Mouse (Mus musculus): Measurements from ENCODE around the gene Fancd2.
A peak's percentile ranks its signal among the peaks of the same experiment; 100 is the strongest.

Fancd2 gene

DNA sequence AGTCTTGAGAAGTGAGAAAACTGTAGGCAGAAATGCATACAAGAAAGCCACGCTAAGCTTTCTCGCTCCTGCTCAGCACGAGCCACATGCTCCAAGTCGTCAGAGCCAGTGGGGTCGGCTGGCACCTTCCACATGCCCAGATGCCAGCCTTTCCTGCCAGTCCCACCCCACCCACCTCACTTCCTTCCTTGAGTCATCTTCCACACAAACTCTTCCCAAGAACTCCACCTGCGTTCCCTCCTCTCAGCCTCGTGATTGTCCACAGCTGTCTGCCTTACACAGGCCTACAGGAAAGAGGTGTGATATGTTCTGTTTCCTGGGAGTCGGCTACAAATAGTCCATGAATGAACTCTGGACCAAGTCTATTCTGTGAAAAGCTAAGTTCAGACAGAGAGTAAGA, 8.1 kb upstream of the Fancd2 start:
- DNase-seq (ENCODE audit: low read depth) = no peak

DNA sequence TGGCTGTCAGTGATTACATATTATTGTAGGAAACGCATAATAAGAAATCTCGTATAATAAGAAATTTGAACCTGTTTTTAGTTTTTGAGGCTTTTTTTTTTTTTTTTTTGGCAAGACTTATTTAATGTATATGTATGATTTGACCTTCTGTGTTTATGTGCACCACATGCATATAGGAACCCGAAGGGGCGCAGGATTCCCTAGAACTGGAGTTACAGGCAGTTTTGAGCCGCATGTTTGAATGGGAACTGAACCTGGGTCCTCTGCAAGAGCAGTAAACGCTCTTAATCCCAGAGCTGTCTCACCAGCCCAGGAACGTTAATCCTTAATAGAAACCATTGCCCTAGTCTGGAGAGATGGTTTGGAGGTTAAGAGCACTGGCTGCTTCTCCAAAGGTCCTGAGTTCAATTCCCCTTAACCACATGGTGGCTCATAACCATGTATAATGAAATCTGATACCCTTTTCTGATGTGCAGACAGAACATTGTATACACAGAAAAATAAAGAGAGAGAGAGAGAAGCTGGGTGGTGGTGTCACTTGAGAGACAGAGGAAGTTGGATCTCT, 440 bp downstream of the Fancd2 start:
- DNase-seq (ENCODE audit: low read depth) = peak; percentile 13

DNA sequence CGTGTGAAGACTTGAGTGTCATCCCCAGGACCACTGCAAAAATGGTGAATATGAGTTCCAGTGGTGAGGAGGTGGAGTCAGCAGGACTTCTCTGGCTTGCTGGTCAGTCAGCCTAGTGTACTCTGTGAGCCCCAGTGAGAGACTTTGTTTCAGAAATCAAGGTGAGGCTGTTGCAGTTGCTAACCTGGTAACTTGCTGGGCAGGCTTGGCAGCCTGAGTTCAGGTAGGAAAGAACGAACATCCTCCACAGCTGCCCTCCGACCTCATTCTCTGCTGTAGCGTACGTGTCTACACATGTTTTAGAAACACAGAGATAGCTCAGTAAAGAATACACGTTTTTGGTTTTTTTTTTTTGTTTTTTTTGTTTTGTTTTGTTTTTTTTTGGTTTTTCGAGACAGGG, 3.4 kb downstream of the Fancd2 start:
- DNase-seq (ENCODE audit: low read depth) = no peak

DNA sequence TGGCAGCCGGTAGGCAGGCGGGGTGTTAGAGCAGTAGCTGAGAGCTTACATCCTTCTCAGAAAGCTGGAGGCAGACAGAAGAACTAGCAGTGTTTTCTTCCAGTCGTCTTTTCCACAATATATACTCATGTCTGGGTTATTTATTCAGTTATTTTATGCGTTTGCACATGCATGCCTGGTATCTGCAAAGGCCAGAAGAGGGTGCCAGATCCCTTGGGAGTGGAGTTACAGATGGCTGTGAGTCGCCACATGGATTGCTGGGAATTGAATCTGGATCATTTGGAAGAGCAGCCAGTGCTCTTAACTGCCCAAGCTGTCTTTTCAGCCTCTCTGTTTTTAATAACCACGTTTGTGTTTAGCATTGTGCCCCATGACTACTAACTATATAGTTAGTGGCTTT, 10.1 kb downstream of the Fancd2 start:
- no peak for DNase-seq (ENCODE audit: low read depth)

DNA sequence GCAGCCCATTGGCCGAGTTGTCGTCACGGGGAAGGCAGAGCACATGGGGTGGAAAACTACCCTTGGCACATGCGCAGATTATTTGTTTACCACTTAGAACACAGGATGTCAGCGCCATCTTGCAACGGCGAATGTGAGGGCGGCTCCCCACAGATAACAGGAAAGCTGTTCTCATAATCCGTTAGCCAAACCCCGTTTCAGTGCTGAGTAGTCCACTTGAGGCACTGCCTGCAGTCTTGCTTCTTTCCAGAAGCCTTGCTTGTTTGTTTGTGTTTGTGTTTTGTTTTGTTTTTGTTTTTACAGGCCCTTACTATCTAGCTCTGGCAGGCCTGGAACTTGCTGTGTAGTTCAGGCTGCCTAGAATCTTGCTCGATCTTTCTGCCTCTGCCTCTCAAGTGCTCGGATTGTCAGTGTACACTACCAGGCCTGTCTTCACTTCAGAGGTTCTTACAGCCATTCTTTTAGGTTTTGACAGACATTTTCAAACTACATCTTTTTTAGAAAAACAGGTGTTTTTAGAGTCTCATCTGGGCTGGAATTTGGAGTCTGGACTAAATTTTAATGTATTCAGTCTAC, 12.5 kb downstream of the Fancd2 start:
- no peak for DNase-seq (ENCODE audit: low read depth)

DNA sequence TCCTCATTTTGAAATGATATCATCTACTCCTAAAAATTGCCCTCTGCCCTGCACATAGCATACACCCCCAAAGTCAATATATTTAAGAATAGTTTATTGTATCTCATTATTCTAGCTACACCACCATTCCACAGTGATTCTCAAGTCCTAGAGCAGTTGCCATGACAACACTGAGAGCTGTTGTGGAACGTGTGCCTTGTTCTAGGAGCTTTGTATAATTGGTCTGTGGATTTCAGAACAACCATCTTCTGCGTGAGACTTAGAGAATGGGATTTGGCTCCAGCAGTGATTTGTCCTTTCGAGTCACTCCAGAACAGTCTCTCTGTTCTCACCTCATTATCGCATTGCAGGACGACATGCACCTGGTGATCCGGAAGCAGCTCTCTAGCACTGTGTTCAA, 28.3 kb downstream of the Fancd2 start:
- DNase-seq (ENCODE audit: low read depth) = no peak

DNA sequence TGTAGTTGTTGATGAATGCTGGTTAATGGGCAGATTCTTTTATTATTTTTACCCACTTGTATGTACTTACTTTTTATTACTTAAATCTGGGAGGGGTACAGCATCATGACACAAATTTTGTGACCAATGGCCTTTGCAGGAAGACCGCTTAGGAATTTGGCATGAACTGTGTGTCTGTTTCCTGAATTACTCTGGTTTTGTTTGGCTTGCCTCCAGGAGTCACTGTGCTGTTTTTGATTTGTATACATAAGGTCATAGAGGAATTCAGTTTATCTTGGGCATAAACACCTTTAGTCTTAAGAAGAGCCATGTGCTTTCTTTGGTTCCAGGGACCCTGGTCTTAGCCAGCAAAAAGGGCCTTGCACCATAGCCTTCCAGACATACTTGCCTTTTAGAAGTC, 33.1 kb downstream of the Fancd2 start:
- DNase-seq (ENCODE audit: low read depth) = no peak

DNA sequence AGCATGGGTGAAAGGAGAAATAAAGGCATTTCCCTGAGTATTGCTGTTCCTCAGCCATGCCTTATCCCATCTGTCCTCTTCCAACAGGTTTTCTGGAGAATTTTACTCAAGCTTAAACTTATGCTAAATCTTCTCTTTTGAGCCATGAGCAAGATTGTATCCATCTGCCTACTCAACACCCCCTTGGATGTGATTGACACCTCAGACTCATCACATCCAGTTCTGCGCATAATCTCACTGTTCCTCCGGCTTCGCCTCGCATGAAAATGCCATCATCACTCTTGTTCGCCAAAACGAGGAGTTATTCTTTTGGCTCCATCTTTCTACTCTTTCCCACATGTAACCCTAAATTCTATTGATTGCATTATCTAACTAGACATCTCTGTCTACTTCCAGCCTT, 44.6 kb downstream of the Fancd2 start:
- no peak for DNase-seq (ENCODE audit: low read depth)

DNA sequence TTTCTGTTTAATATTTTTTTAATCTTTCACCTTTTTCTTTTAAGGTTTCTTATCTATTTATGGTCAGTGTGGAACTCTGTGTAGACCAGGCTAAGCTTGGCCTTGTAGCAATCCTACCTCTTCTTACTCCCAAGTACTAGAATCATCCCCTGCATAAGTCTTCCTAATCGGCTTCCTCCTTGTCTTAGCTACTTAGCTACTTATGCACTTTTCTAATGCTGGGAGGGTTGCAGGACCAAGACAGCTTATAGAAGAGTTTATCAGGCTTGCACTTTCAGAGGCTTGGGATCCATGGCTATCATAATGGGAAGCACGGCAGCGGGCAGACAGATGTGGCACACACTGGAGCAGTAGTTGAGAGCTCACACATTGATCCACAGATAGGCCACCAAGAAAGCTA, 47.8 kb downstream of the Fancd2 start:
- DNase-seq (ENCODE audit: low read depth) = no peak

DNA sequence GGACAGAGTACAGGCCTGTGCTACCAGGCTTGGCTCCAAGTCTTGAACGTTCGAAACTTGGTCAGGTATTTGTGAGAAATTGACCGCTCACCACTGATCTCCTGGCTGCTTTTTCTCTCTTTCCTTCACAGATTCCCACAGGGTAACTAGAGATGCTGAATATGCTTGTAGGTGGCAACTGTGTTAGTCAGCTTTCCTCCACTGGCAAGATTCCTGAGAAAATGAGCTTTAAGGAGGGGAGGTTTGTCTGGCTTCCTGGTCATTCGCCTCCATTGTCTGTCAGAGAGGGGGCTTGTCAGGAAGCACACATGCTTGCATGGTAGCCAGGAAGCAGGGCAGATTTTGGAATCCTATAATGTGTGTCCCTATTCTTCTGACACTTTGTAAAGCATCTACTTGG, 51.5 kb downstream of the Fancd2 start:
- DNase-seq (ENCODE audit: low read depth) = no peak

DNA sequence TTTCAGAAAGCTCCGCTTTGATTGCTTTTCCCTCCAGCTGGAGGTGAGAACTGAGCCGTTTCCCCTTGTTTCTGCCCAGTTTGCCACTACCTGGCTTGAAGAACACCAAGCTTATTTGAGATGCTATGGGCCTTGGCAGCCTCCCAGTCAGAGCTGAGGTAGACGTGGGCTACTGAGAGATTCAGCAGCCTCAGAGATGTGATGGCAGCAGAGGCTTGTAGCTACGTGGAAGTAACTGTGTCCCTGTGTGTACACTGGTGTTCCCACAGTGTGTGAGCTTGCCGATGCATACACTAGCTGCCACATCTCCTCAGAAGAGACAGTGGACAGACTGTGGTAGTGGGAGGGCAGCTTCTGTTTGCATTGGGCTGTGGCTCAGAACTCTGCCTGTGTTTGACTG, 53.6 kb downstream of the Fancd2 start:
- no peak for DNase-seq (ENCODE audit: low read depth)

DNA sequence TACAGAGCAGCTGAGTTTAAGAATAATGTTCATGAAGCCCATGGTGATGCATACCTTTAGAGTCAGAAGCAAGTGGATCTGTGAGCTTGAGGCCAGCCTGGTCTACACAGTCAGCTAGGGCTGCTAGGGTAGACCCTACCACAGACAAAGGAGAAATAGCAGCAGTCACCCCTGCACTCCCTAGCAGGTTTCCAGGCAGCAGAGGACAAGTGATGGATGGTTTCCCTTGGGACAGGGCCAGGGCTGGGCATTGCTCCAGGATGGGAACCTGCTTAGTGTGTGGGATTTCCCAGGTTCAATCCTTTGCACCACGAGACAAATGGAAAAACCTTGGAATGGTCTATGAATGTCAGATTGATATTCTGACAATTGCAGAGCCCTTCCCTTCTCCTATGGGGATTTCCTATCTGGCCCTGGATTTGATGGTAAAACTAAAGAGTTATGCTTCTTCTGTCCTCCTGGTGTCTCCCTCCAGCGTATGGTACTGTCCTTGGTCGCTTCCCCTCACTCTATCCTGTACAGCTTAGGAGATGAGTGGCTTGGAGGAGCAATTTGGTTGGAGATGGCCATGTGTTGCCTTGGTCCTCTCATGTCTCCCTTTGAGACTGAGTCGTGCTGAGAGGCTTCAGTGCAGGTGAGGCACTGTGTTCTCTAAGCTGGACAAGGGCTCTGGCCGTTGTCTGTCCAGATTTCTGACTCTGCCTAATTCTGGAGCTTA, 55.1 kb downstream of the Fancd2 start:
- DNase-seq (ENCODE audit: low read depth) = no peak

DNA sequence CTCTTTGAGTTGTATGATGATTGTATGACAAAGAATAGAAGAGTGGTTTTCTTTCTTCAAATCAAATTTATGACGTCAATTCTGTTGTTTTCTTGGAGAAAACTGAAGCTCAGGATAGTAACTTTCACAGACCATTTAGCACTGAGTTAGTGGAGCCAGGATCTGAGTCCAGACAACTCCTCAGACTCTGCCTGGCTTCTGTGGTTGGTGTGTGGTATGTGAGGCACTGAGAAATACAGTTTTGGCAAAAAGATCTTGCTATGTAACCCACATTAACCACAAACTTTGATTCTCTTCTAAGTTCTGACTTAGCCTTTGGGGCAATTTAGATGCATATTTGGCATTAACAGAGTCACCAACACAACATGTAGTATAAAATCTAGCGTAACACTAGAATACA, 61.2 kb downstream of the Fancd2 start:
- no peak for DNase-seq (ENCODE audit: low read depth)

DNA sequence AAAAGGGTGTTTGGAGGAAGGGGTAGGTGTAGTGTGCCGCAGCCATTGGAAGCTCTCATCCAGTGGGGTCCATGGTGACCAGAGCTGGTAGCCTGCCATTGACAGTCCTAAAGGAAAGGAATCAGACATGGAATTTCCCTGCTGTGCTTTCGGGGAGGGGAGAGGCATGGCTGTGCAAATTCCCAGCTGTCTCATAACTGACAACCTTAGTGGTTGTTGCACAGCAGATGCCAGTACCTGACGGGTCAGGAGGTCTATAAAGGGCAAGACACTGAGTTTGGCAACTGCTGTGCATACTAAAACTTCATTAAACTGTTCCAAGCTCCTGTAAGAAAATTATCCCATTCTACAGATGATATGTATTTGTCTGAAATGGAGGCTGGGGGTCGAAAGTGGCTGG, 66.5 kb downstream of the Fancd2 start:
- DNase-seq (ENCODE audit: low read depth) = no peak

DNA sequence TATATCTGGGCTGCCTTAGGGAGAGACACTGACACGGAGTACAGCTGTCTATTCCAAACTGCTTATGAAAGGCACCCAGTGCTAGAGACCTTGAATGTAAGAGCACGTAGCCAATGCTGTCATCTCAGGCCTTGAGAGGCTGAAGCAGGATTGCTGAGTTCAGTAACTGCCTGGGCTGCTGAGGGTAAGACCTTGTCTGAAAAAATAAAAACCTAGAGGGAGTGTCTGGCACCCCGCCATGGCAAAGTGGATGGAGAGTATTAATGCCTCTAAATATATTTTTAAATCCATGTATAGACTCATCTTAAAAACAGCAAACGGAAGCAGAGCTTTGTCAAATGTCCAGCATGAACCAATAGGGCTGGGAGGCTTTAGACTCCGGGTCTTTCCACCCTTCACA, 68.4 kb downstream of the Fancd2 start:
- DNase-seq (ENCODE audit: low read depth) = no peak

DNA sequence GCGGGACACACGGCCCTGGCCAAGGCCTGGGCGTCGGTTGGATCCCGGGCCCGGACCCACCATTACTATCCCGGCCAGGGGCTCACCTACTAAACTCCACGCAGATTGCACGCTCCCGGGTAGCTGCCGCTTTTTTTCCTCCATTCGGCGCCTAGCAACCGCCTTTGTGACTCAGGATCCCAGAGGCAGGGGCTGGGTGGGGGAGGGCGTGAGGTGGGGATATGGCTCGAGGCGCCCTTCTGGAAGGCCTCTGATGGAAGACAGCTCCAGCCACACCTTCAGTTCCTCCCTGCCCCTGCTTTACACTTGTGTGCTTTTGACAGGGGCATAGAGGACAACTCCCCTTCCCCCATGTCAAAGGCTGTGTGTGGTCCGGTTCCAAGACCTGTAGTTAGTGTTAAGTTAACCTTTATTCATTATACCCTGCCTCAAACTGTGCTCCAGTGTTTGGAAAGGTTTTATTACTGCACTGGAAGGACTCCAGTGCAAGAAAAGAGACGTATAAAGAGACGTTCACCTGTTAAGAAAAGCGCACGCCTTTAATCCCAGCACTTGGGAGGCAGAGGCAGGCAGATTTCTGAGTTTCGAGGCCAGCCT, 69.2 kb downstream of the Fancd2 start, which contains the start of gene Fancd2os:
Gene Fancd2os (minus strand): TSS at position 173 of the 597 bp plus-strand sequence.
- no peak for DNase-seq (ENCODE audit: low read depth)

DNA sequence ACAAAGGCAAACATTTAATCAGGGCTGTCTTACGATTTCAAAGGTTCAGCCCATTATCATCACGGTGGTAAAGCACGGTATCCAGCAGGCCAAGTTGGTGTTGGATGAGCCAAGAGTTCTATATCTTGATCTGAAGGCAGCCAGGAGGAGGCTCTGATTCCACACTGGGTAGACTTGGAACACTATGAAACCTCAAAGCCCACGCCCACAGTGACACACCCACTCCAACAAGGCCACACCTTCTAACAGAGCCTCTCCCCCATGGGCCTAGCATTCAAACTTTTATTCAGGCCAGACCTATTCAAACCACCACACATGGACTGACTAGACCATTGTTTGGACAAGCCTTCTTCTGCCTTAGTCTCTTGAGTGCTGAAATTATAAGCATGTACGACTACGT, 71.3 kb downstream of the Fancd2 start:
- DNase-seq (ENCODE audit: low read depth) = no peak

DNA sequence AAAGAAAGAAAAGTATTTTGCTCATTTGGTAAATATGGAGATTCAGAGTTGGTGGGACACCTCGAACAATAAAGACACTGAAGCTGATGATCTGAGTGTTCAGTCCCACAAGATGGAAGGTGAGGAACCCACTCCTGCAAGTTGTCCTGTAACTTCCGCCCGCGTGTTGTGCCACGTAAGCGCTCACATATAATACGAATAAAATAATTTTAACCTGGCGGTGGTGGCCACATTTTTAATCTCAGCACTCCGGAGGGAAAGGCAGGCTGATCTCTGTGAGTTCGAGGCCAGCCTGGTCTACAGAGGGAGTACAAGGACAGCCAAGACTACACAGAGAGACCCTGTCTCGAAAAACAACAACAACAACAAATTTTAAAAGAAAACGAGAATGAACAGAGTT, 72.5 kb downstream of the Fancd2 start:
- DNase-seq (ENCODE audit: low read depth) = no peak

DNA sequence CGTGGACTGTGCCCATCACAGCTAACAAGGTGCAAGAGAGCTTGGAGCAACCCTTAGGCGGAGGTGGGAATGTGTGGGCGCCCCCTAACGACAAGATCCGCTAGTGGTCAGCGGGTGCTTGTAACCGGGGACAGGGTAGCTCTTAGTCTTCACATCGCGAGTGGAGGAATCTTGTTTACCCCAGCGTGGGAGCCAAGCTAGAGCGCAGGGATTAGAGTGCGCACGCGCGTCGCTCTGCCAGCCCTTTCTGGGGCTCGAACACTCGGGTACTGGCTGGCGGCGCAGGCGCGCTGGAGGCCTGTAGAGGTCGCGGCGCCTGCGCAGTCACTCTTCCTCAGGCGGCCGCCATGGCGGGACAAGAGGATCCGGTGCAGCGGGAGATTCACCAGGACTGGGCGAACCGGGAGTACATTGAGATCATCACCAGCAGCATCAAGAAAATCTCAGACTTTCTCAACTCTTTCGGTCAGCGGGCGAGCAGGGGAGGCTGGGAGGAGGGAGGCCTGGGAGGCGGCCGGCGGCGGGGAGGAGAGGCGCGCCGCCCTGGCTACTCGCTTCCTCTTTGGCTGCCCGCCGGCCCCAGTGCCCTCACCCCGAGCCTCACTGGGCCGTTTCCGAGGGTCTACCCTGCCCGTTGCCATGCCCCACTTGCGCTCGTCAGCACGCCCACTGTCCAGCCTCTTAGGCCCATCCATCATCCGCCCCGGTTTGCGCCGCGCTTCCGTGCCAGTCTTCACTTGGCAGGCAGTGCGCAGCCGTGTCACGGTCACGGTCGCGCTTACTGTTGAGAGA, 73.1 kb downstream of the Fancd2 start, which contains the start of gene Brk1:
Gene Brk1 (plus strand): TSS at position 341 of the 792 bp plus-strand sequence.
- peak; percentile 93 for DNase-seq (ENCODE audit: low read depth)

DNA sequence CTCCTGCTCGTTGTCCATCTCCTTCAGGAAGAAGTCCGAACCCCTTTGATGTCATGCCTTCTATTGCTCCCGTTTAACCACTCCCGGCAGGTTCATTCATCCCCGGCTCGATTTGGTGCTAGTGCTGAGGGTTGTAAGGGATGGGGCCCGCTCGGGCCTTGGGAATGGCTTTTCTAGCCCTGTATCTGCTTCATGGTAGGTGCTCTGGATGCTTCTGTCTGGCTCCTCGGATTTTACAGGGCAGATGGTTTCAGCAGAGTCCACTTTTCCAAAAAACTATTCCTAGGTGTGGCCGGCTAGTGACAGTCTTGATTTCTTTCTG, 73.7 kb downstream of the Fancd2 start:
- no peak for DNase-seq (ENCODE audit: low read depth)

DNA sequence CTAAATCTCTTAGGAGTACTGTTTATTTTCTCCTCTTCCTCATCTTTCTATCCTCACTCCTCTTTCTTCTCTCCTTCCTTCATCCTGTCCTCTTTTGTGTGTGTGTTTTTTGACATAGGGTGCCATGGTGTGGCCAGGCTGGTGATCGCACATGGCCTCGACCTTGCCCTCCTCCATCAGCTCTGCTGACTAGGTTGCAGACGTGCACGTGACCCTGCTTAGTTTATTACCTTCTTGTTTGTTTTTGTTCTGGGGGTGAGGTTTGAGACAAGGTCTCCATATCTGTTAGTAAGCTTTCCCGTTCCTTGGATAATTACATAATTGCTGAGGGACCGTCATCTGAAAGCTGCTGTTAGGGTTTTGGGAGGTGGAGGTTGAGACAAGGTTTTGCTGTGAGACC, 77.4 kb downstream of the Fancd2 start:
- no peak for DNase-seq (ENCODE audit: low read depth)

DNA sequence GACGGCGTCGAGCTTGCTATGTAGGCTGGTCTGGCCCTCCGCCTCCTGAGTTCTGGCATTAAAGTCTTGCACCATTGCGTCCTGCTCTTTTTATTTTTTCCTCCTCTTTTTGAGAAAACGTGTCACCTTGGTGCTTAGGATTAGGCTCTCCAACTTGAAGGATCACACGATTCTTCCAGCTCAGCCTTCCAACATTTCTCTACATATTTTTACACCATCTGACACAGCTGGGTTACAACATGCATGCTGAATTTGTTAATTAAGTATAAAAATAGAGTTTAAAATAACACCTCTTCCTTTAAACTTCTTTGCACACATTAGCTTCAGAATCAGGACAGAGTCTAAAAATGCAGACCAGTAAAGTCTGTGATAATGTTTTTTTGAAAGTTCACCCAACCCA, 77.8 kb downstream of the Fancd2 start:
- DNase-seq (ENCODE audit: low read depth) = no peak

Measured in naive thymus-derived CD4-positive, alpha-beta T cell, adult 2 months (primary cell).